Mouse (Mus musculus) kidney, embryonic 14.5 days (tissue): ENCODE data around the gene Zfand4. TPM values are rescaled to one million over a fixed set of nuclear protein-coding genes. Genes with fewer than 3 reads are reported as not detected.

Experiments used
- ATAC-seq: fragments of 200-750 bp; cut with Nextera tagmentation; 2 replicates; pipeline ENCODE4 v1.8.0; 2017; ENCODE audit warnings: moderate number of reproducible peaks, mild to moderate bottlenecking, moderate TSS enrichment, moderate library complexity; ENCODE audit not compliant: low FRiP score, low TSS enrichment
- H3K27ac ChIP-seq: fragments of 300-500 bp; sonication (generic); 2 replicates; pipeline ENCODE4 v1.5.1; 2014; ENCODE audit warnings: low read depth, mild to moderate bottlenecking, low read length, moderate library complexity, mixed read lengths
- H3K27me3 ChIP-seq: fragments of 300-500 bp; sonication (generic); 2 replicates; pipeline ENCODE4 v1.6.1; 2014; ENCODE audit warnings: mild to moderate bottlenecking, low read length; ENCODE audit not compliant: control insufficient read depth, insufficient read depth
- H3K36me3 ChIP-seq: fragments of 300-500 bp; sonication (generic); 2 replicates; pipeline ENCODE4 v1.6.1; 2014; ENCODE audit warnings: low read length, mixed read lengths; ENCODE audit not compliant: control insufficient read depth, insufficient read depth
- H3K4me1 ChIP-seq: fragments of 300-500 bp; sonication (generic); 2 replicates; pipeline ENCODE4 v1.6.1; 2014; ENCODE audit warnings: low read length, mixed read lengths; ENCODE audit not compliant: control insufficient read depth, insufficient read depth
- H3K4me2 ChIP-seq: fragments of 300-500 bp; sonication (generic); replicated peaks from 2 replicates; pipeline ENCODE4 v1.6.1; 2014; ENCODE audit warnings: low read depth, mild to moderate bottlenecking, low read length
- H3K4me3 ChIP-seq: fragments of 300-500 bp; sonication (generic); 2 replicates; pipeline ENCODE4 v1.5.1; 2014; ENCODE audit warnings: mild to moderate bottlenecking, low read length
- H3K9ac ChIP-seq: fragments of 300-500 bp; sonication (generic); 2 replicates; pipeline ENCODE4 v1.6.1; 2014; ENCODE audit warnings: low read depth, mild to moderate bottlenecking, low read length, moderate library complexity
- H3K9me3 ChIP-seq: fragments of 300-500 bp; sonication (generic); 2 replicates; pipeline ENCODE4 v1.6.1; 2016; ENCODE audit warnings: low read length; ENCODE audit not compliant: control insufficient read depth
- WGBS: fragments of 180-500 bp; shearing (Covaris S2); extraction: QIAGEN DNeasy Blood & Tissue Kit; methylation state at CpG from one replicate; pipeline ENCODE4 v1.1.7; 2014; 5-methylcytosine and 5-hydroxymethylcytosine counted together
- polyA plus RNA-seq: library from polyadenylated mRNA; unstranded; fragments of >200 nt; fragmentation: Nextera tagmentation; extraction: Ambion mirVana; gene quantifications from 2 replicates; pipeline ENCODE4 v1.2.1, GENCODE M21; 2014

Zfand4 gene
- polyA plus RNA-seq, 1 experiment from 2014 or later = 8.3 TPM

DNA sequence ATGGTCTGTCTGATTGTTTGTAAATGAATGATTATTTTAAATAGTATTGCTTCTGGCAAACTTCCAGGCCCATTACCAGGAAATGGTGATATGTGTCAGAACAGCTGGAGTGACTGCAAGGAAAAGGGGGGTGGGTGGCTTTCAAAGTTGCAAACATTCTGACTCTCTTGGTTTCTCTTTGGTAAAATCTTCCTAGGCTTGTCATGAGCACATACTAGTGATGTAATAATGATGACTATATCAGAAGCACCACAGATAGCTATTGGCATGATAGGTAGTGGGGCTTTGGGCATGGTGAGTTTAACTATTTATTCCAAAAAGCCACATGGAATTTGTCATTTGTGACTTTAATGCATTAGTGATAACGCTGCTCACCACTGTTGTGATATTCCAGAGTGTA is 110.1 kb downstream of the Zfand4 start:
- no peaks in the 10 kb centered on the region for H3K4me1 ChIP-seq
- no peak for ATAC-seq
- no peaks in the 10 kb centered on the region for H3K27me3 ChIP-seq
- no peaks in the 10 kb centered on the region for H3K9me3 ChIP-seq
- 83% methylated on average over 1 of the region's 1 CpGs for WGBS
- H3K36me3 ChIP-seq = no peaks in the 10 kb centered on the region
- no peak overlapping the region for H3K27ac ChIP-seq
- no peak overlapping the region for H3K9ac ChIP-seq
- no peak overlapping the region for H3K4me2 ChIP-seq
- H3K4me3 ChIP-seq = no peak overlapping the region

DNA sequence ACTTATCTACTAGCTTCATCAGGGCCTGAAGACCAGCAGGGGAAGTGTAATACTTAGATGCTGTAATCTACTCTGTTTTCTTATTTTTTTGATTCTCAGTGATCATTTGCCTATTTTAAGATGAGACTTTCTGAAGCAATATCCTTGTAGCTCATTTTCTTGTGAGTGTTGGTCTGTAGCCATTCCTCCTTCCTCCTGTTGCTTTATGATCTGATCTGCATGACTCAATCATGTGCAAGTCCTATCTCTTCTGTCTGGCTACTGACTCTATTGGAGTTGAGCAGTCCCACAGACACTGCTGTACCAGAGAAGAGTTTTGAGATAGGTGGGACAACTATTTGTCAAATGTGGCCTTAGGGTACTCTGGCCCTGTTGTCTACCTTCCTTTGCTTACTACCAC is 110.6 kb downstream of the Zfand4 start:
- H3K4me2 ChIP-seq = no peak overlapping the region
- no peak for ATAC-seq
- no peaks in the 10 kb centered on the region for H3K9me3 ChIP-seq
- H3K4me1 ChIP-seq = no peaks in the 10 kb centered on the region
- H3K4me3 ChIP-seq = no peak overlapping the region
- no peak overlapping the region for H3K27ac ChIP-seq
- H3K36me3 ChIP-seq = no peaks in the 10 kb centered on the region
- H3K9ac ChIP-seq = no peak overlapping the region
- no peaks in the 10 kb centered on the region for H3K27me3 ChIP-seq

DNA sequence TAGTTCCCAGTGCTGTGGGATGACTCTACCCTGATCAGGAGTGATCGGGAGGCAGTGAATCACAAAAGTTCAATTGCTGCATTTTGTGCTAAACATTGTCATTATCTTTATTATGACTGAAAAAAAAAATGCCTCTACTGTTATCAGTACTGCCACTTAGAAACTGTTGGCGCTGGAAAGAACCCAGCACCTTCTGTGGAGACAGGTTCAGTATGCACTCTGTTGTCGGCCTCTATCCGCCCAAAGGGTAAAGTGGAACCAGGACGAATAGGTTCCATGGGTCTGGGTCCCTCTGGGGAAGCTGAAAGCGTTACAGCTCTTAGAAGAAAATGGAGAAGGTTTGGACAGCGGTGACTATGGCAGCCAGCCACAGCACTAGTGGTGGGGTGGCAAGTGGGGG is 114.9 kb downstream of the Zfand4 start:
- WGBS = 92% methylated on average over 7 of the region's 7 CpGs
- no peaks in the 10 kb centered on the region for H3K36me3 ChIP-seq
- no peak overlapping the region for H3K9ac ChIP-seq

More for the DNA sequence above, 114.9 kb downstream of the Zfand4 start:
- no peak overlapping the region for H3K4me2 ChIP-seq
- ATAC-seq = no peak
- H3K4me1 ChIP-seq = peaks cover 14% of the 10 kb centered on the region
- H3K27ac ChIP-seq = no peak overlapping the region
- H3K9me3 ChIP-seq = no peaks in the 10 kb centered on the region
- H3K4me3 ChIP-seq = no peak overlapping the region
- H3K27me3 ChIP-seq = no peaks in the 10 kb centered on the region

Other genes with a start within 250 kb of the Zfand4 start
- 14.1 and 17.6 TPM in 2 replicates for gene Tmcc1, start 70.7 kb upstream of the Zfand4 start, polyA plus RNA-seq
- 28.4 and 58.6 TPM in 2 replicates for gene Washc2, start 56.2 kb upstream of the Zfand4 start, polyA plus RNA-seq
- gene March8, start 73.8 kb downstream of the Zfand4 start, polyA plus RNA-seq = 28.6 and 40.0 TPM in 2 replicates
- gene Alox5, start 197.0 kb downstream of the Zfand4 start, polyA plus RNA-seq = 0.07 and 0.41 TPM in 2 replicates
- not detected in 2 replicates for gene Olfr211, start 224.9 kb downstream of the Zfand4 start, polyA plus RNA-seq
- gene Olfr212, start 242.3 kb downstream of the Zfand4 start, polyA plus RNA-seq = not detected in 2 replicates